Mouse (Mus musculus) lung, postnatal 10 days (tissue): ENCODE results near the gene Cacna1s.

Source experiments
- DNase-seq: peaks from one replicate; pipeline ENCODE4 v3.0.0; 2021

The Cacna1s gene

GRCm38 (mm10) chr1:136119571-136120262 lies 67.2 kb downstream of the Cacna1s start:
- no peak for DNase-seq

- DNase-seq: no peak
Observed at GRCm38 (mm10) chr1:136120263-136120603, 67.7 kb downstream of the Cacna1s start.

DNA sequence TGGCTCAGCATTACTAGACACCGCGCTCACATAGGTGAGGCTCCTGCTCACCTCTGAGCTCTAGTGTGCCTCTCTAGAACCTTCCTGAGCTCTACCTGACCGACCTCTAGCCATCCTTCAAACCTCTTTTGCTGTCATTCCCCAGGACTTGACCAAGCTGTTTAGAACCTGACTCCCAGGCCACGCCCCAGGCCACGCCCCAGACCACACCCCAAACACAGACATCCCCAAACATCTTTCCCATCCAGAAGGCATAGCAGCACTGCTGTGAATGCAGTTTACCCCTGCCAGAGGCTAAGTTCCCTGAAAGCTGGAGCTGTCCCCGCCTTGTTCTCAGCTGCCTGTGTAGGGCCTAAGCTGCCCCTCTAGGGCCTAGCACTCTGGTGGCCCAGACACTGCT lies 68.2 kb downstream of the Cacna1s start:
- no peak for DNase-seq

GRCm38 (mm10) chr1:136122030-136122429 lies 69.5 kb downstream of the Cacna1s start:
- DNase-seq: no peak

GRCm38 (mm10) chr1:136126159-136126765 lies 73.7 kb downstream of the Cacna1s start:
- no peak for DNase-seq

GRCm38 (mm10) chr1:136126895-136127294 lies 74.3 kb downstream of the Cacna1s start:
- peak; percentile 85 for DNase-seq

GRCm38 (mm10) chr1:136127856-136128255 lies 75.3 kb downstream of the Cacna1s start:
- no peak for DNase-seq

DNA sequence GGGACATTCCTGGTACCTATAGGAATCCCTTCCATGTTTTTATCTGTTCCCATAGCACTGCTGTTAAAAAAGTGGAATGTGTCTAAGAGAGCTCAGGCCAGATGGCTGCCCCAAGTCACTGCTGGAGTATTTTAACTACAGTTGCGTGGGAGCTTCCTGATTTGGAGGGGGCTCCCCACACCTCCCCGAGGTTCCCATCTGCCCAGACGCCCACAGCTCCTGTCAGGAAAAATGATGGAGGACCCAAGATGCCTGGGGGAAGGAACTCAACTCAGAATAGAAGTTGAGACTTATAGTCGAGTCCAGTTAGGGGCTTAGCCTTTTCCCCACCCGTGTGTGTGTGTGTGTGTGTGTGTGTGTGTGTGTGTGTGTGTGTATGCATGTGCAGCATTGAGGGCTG lies 75.9 kb downstream of the Cacna1s start:
- DNase-seq: no peak

DNA sequence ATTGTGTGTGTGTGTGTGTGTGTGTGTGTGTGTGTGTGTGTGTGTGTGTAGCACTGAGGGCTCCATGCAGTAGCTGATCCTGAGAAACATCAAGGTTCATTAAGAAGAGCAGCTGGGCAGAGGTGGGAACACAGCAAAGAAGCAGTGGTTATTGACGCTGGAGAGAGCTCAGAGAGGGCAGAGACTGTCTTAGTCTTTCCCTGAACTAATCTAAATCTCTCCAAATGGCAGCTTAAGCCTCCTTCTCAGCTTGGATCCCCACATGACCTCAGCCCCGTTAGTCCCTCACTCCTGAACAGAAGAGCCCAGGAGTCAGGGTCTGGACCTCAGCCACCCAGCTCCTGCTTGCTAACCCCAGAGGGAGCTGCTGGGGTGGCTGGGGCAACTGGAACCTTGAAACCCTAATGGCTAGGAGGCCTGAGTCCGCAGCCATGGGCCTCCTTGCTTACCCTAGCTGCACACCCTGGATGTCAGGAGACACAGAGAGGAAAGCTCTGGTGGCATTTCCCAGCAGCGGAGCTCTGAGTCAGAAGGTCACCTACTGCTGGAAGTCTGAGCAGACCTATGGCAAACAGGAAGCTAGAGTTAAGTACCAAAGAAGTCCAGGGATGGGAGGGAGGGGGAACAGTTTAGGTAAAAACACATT lies 76.5 kb downstream of the Cacna1s start:
- no peak for DNase-seq

GRCm38 (mm10) chr1:136130107-136130506 lies 77.6 kb downstream of the Cacna1s start:
- DNase-seq: peak; percentile 60

- DNase-seq: peak; percentile 95
Observed at GRCm38 (mm10) chr1:136130951-136131558, 78.5 kb downstream of the Cacna1s start, which contains the start of gene Kif21b. TSS of gene Kif21b (plus strand) at chr1:136131389.

- peak; percentile 37 for DNase-seq
Observed at GRCm38 (mm10) chr1:136131603-136132291, 79.2 kb downstream of the Cacna1s start.

DNA sequence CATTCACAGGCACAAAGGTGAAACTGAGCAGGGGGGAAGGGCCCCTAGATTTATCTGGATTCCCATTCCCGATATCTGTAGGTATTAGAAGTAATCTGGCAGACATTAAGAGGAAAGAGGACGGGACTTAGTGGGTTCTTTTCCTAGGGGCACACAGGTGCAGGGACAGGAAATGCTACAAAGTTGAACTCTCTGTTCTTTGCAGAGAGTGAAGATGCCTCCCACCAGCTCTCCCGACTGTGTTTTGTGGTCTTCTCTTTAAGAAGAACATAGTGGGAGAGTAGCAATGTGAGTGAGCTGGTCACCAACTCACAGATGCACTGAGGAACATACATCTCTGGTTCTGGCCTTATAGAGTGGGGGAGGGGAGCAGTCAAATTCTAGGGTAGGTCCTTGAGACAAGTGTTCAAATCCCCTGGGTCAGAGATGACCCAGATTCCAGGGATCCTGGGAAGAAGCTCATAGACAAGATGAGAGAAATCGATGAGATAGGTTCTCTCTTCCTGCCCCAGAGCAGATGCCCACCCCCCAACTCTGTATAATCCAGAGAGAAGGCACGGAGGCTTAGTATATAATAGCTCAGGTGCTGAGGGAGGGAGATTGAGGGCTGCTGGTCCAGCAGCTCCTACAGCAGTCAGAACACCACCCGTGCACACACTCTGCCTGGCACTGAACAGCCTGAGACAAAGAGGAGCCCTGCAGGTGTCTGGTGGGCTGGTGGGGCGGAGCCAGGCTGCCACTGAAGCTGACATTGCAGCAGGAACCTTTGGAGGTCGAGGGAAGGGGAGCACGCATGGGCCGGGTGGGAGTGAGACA lies 80.0 kb downstream of the Cacna1s start:
- no peak for DNase-seq

- DNase-seq: peak; percentile 36
Observed at GRCm38 (mm10) chr1:136133570-136134240, 81.2 kb downstream of the Cacna1s start.

- no peak for DNase-seq
Observed at GRCm38 (mm10) chr1:136134547-136134946, 82.0 kb downstream of the Cacna1s start.

- peak; percentile 78 for DNase-seq
Observed at GRCm38 (mm10) chr1:136135046-136135445, 82.5 kb downstream of the Cacna1s start.

GRCm38 (mm10) chr1:136135777-136136444 lies 83.4 kb downstream of the Cacna1s start:
- no peak for DNase-seq

DNA sequence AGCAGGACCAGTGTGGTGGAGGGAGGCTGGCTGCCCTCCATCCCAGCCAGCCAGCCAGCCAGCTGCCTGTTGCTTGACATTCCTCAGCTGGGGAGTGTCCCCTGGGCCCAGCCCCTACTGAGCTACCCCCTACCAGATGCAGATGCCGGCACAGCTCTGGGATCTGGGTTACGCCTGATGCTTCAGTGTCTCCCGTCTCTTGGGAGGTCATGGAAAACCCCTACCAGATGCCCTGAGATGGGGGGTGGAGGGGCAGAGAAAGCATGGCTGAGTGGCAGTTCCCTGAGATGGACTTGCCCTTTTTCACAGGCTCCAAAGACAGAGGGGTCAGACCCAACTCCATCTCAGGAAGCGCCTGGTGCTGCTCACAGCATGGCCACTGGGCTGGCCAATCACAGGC lies 84.0 kb downstream of the Cacna1s start:
- peak; percentile 66 for DNase-seq

DNA sequence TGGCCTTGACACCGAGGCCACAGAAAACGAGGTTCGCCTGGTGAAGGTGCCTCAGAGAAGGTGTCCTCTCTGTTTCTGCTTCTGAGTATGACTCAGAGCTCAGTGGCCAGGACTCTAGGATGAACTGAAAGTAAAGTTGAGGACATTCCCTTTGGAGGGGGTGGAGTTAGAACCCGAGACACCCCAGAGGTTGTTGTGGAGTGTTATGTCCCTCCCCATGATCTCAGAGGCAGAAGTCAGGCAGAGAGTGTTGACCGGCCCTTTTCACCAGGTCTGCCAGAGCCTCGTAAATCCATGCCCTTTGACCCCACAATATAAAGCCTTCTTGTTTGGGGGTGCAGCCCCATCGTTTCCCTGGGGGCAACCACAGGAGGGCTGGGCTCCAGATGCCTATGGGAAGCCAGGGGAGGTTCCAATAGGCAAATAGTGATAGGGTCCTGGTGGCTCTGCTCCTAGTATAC lies 84.6 kb downstream of the Cacna1s start:
- no peak for DNase-seq

DNA sequence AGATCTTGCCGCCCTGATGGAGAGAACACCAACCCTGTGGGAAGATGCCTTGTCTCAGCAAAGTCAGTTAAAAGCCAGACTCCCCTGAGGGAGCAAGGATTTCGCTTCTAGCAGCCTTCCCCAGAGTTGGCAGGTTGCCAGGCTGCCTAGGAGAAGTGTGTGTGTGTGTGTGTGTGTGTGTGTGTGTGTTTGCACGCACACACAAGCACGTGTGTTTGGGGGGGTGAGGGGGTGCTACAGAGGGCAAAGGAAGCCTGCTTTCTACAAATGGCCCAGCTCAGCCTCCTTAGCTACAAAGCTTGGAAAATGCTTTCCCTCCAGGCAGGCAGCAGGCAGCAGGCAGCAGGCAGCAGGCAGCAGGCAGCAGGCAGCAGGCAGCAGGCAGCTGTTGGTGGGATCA lies 85.0 kb downstream of the Cacna1s start:
- peak; percentile 78 for DNase-seq
